Mouse (Mus musculus): ENCODE measurements around the gene Nms.

Nms gene

DNA sequence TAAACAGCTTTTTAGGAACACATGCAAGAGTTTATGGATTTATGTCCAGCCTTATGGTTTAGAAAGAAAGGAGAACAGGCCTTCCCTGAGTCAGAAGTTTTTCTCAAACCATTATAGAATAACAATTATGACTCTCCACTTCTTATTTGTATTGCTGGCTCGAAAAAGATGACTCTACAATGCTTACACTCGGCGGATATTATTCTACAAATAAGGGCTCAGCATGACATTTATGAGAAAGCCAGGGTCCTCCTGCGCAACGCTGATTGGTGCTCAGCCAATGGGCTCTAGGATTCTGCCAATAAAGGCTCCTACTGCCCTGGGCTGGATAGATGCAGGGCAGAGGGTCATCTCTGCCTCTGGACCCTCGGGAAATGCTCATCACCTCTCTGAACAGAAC lies at the start of gene Nms:
Gene Nms (plus strand): TSS at position 301 of the 400 bp plus-strand sequence.
- no peak for DNase-seq (ENCODE audit: low spot score)

- no peak for DNase-seq (ENCODE audit: low spot score)
These were observed 47.5 kb upstream of the Nms start for GRCm38 (mm10) chr1:38891444-38891843.

DNA sequence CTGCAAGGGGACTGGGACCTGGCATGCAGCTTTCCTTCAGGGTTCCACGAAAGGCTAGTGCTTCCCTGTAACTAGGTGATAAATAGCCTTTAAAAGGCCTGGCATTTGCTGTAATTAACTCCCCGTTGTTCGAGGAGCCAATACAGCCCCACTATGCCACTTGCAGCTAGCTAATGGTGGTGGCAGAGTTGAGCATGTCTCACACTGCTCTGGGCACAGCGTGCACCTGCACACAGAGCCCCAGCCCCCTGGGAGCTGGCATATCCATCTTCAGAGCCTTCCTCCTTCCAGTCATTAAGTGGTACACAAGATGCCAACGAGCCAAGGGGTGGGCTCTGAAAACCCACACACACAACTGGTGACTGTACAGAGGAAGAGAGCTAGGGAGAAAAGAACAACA lies 45.9 kb upstream of the Nms start:
- no peak for DNase-seq (ENCODE audit: low spot score)

DNA sequence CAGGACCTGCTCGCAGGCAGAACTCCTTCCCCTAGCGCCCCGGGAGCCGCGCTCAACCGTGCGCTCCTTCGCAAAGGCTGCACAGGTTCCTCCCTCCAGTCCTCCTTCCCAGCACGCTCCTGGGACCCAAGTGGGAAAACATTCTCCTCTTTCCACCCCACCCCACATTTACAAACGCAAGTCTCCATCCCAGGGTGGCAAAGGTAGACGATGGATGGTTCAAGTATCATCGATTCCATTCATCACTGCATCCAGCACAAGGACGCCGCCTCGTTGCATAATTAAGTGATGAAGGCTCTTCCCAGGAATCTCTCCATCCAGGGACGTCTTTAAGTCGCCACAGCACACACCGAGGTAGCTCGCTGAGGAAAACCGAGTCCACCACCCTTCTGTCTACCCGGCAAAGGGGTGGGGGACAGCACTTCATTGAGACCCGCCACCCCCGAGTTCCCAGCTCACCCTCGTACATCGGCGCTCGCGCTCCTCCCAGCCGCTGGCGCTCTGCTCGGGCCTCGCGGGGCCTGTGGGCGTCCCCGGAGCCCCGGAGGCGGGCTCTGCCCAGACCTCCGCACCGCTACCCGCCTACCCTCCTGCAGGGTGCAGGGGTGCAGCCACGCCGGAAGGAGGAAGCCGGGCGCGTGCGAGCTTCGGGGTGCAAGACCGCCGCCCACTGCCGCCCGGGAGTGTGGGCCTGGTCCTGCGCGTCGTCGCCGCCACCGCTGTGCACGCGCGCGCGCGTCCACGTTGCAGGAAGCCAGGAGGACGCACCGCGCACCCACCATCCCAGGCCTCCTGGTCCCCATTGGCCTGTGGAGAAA lies 41.3 kb upstream of the Nms start, which contains the start of gene Chst10:
Gene Chst10 (minus strand): TSS at position 731 of the 818 bp plus-strand sequence.
- peak; percentile 63 for DNase-seq (ENCODE audit: low spot score)

DNA sequence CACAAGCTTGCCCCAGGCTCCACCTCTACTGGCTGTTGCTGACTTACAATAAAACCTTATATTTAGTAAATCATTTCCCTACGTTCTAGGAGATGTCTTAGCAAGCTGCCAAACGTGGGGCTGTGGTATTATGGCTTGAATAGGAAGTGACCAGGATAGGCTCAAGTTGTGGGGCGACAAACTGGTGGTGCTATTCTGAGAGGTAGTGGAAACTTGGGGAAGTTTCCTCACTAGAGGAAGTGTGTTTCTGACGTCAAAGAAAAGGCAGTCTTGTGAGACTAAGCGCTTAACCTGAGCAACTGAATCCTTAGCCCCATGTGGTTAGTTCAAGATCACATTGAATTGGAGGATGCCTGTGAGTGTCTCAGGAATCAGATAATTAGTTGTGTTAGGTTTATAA lies 36.4 kb upstream of the Nms start:
- no peak for DNase-seq (ENCODE audit: low spot score)

DNA sequence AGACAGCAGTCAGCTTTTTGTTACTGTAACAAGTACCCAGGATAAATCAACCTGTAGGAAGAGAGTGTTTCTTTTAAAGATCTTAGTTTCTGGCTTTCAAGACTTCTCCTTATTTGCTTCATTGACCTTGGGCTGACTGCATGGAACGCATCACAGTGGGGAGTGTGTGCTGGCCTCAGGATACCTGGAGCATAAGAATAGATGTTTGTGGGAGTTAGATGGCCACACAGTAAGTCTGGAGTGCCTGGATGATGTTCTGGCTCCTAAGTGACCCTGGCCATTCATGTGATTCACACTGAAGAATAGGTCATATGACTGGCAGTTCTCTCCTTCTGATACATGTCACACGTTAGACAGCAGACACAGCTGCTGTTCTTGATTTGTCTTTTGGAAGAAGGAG lies 35.0 kb upstream of the Nms start:
- no peak for DNase-seq (ENCODE audit: low spot score)

DNA sequence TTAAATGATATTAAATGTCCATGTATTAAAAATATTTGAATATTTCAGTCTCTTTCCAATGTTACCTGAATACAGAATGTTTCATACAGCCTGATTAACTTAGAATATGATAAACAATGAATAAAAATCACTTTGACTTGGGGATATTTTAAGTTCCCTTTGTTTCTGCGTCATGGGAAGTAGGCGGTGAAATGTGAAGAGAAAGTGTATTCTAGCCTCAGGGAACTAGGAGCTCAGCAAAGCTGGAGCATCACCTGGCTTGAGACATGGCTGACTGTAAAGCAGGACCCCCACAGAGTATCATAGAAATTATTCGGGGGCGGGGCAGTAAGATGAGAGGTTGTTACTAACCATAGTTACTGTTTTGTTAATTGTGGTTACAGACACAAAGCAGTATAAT lies 10.0 kb upstream of the Nms start:
- no peak for DNase-seq (ENCODE audit: low spot score)

DNA sequence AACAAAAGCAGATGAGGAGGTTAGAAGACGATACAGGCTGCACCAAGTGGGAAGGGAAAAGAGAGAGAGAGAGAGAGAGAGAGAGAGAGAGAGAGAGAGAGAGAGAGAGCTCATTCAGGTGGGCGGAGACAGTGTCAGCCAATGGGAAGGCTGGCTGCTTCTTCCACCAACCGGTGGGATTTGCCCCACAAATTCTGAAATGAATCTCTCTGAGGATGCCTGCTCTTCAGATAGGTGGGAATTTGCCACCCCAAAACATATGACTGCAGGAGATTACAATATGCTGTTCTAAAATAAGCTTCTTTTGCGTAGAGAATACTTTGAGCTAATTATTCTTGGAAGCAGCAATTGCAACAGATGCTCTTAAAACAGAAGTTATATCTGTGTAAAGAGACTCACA lies 9.5 kb upstream of the Nms start:
- DNase-seq (ENCODE audit: low spot score) = no peak

- DNase-seq (ENCODE audit: low spot score) = no peak
These were observed 8.2 kb upstream of the Nms start for GRCm38 (mm10) chr1:38930767-38931166.

DNA sequence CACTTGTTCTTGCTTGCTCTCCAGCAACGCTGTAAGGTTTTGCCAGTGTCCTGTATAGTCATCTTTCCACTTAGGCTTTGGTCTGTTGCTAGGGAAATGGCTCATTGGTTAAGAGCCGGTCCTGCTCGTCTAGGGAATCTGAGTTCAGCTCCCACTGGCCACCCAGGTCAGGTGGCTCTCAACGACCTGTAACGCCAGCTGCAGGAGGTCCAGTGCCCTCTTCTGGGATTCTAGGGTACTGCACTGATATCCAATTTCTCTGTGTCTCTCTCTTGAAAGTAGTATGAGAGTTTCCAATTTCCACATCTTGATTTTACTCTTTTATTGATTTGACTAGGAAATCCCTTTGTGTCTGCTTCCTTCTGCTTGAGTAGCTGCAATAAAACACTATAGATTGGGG lies 4.3 kb upstream of the Nms start:
- DNase-seq (ENCODE audit: low spot score) = no peak

DNA sequence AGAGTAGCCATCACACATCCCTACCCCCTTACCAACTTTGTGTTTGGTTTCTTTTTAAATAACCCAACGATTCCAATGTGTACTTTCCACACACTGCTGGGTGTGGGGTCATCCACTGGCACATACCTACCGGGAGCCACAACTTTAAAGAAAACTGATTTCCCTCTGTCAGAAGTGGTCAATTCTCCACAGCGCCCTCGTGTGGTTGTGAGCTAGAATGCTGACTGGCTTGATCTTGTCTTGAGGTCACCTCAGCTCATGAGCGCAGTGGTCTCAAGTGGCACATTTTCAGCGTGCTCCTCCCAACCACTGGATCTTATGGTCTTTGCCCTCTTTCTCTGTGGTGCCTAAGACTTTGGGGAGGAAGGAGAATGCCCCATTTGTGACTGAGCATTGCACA lies 2.2 kb upstream of the Nms start:
- DNase-seq (ENCODE audit: low spot score) = no peak

DNA sequence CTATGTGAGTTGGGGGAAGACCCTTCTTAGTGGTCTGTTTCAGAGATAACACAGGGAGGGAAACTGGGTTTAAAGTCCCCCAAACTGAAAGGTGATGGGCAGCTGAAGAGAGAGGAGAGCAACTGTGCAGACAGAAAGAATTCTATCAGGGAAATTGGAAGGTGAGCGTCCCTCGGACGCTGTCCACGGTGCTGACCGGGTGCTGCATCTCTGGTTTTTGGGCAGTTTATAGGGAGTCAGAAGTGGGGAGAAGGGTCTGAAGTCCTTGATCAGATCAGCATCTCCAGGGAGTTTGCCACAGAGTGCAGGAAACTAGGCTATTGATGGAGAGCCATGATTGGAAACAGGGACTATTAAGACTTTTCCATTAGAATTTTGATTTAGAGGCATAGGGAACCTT lies 659 bp downstream of the Nms start:
- DNase-seq (ENCODE audit: low spot score) = no peak

GRCm38 (mm10) chr1:38956457-38956856 lies 17.5 kb downstream of the Nms start:
- DNase-seq (ENCODE audit: low spot score) = no peak

- DNase-seq (ENCODE audit: low spot score) = no peak
These were observed 30.2 kb downstream of the Nms start for GRCm38 (mm10) chr1:38969116-38969515.

- DNase-seq (ENCODE audit: low spot score) = no peak
These were observed 32.8 kb downstream of the Nms start for GRCm38 (mm10) chr1:38971712-38972111.

DNA sequence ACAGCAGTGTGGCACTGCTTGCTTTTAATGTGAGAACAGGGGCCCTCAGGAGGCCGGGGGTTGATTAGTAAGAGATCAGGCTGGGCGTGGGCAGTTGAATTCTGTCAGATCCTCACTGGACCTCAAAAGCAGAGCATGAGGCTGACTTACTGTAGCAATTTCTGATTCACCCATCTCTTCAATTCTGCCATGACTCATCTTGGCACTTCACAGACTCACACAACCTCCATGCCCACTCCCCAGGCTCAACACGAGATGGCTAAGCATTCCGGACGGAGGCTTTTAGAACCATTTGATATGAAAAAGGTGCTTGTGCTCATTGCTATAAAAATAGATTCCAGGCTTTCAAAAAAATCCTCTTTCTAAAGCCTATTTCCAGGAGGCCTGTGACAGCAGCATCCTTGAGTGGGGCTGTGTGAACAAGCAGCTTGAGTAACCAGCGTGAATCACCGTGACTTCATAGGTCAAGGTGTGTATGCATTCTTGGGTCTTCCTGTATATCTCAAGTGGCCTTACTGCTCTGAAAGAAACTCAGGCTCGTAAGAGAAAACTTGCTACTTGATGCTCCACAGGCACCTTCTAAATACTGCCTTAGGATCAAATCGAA lies 34.1 kb downstream of the Nms start:
- no peak for DNase-seq (ENCODE audit: low spot score)

GRCm38 (mm10) chr1:38979953-38980352 lies 41.0 kb downstream of the Nms start:
- DNase-seq (ENCODE audit: low spot score) = no peak

- DNase-seq (ENCODE audit: low spot score) = no peak
These were observed 44.9 kb downstream of the Nms start for GRCm38 (mm10) chr1:38983870-38984269.

- no peak for DNase-seq (ENCODE audit: low spot score)
These were observed 46.4 kb downstream of the Nms start, which contains the start of gene Pdcl3 for GRCm38 (mm10) chr1:38985308-38985707. Pdcl3 (plus strand) TSS chr1:38985608.

DNA sequence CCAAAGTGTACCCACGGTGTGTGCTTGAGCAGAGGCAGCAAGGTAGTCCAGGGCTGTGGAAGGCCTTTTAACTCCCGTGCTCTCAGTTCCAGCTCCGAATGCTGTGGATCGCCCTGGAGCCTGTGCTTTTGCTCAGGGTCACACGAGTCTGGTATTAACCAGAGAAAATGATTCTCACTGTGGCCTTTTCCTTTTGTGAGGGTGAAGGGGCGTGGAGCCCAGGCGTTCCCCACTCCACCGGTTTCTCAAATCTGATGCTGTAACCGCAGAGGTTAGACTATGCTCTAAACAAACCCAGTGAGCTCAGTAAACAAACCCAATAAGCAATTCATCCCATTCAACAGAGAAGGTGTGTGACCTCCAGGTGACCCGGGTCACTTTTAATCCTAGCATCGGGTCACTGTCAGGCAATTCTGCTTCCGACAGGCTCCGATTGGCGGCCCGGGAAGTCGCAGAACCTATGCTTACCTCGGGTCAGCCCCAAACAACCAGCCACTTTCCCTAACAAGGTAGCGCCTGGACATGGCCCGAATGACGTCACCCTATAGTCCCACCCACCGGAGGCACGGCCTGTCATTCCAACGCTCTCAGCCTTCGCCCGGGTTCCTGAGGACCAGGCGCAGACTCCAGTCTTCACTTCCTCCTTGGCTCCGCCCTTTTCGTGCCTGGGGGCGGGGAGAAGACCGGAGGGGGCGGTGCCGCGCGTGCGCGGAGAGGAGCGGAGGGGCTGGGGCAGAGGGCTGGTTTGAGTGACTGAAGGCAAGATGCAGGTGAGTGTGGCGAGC lies 48.3 kb downstream of the Nms start:
- DNase-seq (ENCODE audit: low spot score) = peak; percentile 95

- no peak for DNase-seq (ENCODE audit: low spot score)
These were observed 48.9 kb downstream of the Nms start for GRCm38 (mm10) chr1:38987865-38988211.

- DNase-seq (ENCODE audit: low spot score) = no peak
These were observed 49.4 kb downstream of the Nms start for GRCm38 (mm10) chr1:38988357-38988756.

- DNase-seq (ENCODE audit: low spot score) = no peak
These were observed 53.4 kb downstream of the Nms start for GRCm38 (mm10) chr1:38992365-38992764.
